Mouse (Mus musculus) urinary bladder, postnatal 0 days (tissue): Measurements from ENCODE around the gene Tomm34. TPM values are rescaled to one million over a fixed set of nuclear protein-coding genes. Genes with fewer than 3 reads are reported as not detected.

Experiments
- polyA plus RNA-seq: library from polyadenylated mRNA; unstranded; fragments of >200 nt; fragmentation: Nextera tagmentation; extraction: Ambion mirVana; gene quantifications from 2 replicates; pipeline ENCODE4 v1.2.1, GENCODE M21; 2015

Gene Tomm34
- 23.6 and 24.4 TPM in 2 replicates for polyA plus RNA-seq

DNA sequence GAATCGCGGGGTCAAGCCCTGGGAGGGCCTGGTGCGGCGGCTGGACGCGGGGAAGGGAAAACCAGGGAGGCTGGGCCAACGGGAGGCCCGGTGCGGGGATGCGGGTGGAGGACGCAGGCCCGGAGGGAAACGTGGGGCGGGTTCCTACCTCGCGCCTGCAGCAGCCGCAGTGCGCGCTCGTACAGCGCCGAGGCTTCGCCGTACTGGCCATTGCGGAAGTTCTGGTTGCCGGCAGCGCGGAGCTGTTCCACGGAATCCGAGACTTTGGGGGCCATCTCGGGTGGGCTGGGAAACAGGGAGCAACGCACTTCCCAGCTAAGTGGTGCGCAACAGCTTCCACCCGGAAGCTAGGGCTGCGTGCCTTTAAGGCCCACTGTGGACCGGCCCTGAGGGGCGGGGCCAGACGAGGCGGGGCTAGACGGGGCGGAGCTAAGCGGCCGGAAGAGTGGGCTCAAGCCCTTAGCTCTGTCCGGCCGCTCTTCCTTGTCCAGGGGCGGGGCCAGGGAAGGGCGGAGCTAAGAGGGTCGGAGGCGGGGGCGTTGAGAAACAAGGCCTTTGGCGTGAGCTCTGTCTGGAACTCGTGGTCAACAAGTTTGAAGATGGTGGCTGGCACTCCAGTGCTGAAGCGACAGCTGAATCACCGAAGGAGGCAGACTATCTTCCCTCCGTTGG is at the start of gene Tomm34:
Gene Tomm34 (minus strand): TSS at position 405 of the 672 bp plus-strand sequence.

DNA sequence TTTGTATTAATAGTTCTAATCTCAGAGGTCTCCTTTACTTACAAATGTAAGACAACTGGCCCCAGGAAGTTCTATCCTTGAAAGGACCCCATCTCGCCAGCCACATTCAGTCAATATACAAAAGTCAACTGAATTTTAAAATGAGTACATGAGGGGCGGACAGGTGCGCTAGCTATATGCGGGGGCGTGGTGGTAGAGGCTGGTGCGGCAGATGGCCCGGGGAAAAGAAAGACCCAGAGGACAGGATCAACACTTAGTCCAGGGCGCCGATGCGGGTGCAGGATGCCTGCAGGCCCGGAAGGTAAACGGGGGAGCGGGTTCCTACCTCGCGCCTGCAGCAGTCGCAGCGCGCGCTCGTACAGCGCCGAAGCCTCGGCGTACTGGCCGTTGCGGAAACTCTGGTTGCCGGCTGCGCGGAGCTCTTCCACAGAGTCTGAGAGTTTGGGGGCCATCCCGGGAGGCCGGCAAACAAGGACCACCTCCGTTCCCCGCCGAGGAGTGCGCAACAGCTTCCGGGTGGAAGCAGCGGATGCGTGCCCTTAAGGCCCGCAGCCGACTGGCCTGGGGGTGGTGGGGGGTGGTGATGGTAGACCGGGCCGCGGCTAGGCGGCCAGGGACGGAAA is 716 bp downstream of the Tomm34 start, which contains the start of gene Stk4:
Gene Stk4 (plus strand): TSS at position 181 of the 623 bp plus-strand sequence.

GRCm38 (mm10) chr2:164025150-164025549 is 45.8 kb downstream of the Tomm34 start, which contains the start of gene Pabpc1l:
TSS of gene Pabpc1l (plus strand) at chr2:164025450.

Other genes with a start within 250 kb of the Tomm34 start
- not detected in 2 replicates for gene Kcnk15, start 217.5 kb downstream of the Tomm34 start, polyA plus RNA-seq
- 0.04 TPM in 2 replicates for gene Rims4, start 152.5 kb downstream of the Tomm34 start, polyA plus RNA-seq
- 228 and 257 TPM in 2 replicates for gene Ywhab, start 76.2 kb downstream of the Tomm34 start, polyA plus RNA-seq
- gene Pabpc1l, start 45.7 kb downstream of the Tomm34 start, polyA plus RNA-seq: 0.17 and 0.80 TPM in 2 replicates
- 10.7 and 13.0 TPM in 2 replicates for gene Stk4, start 847 bp downstream of the Tomm34 start, polyA plus RNA-seq
- gene Kcns1, start 99.9 kb upstream of the Tomm34 start, polyA plus RNA-seq: 0.07 TPM in 1 of 2 replicates, not detected in the other
- 0.08 TPM in 1 of 2 replicates, not detected in the other for gene Wfdc5, start 111.6 kb upstream of the Tomm34 start, polyA plus RNA-seq
- not detected in 2 replicates for gene Wfdc12, start 119.4 kb upstream of the Tomm34 start, polyA plus RNA-seq
- gene Wfdc15a, start 129.0 kb upstream of the Tomm34 start, polyA plus RNA-seq: not detected in 2 replicates
- gene Wfdc15b, start 150.5 kb upstream of the Tomm34 start, polyA plus RNA-seq: 50.1 and 50.4 TPM in 2 replicates
- not detected in 2 replicates for gene Svs2, start 167.3 kb upstream of the Tomm34 start, polyA plus RNA-seq
- not detected in 2 replicates for gene Svs3b, start 185.5 kb upstream of the Tomm34 start, polyA plus RNA-seq
- gene Svs4, start 207.3 kb upstream of the Tomm34 start, polyA plus RNA-seq: not detected in 2 replicates
- gene Svs3a, start 218.1 kb upstream of the Tomm34 start, polyA plus RNA-seq: not detected in 2 replicates
- gene Svs6, start 245.6 kb upstream of the Tomm34 start, polyA plus RNA-seq: not detected in 2 replicates